Mouse (Mus musculus) layer of hippocampus, postnatal 25 days (tissue): ENCODE results near the gene Ebp. TPM values are rescaled to one million over a fixed set of nuclear protein-coding genes. Genes with fewer than 3 reads are reported as not detected.

ENCODE experiments used
- total RNA-seq, 2 experiments: library from RNA; stranded (reverse); gene quantifications; 2 replicates each; pipeline ENCODE4 v1.2.3; 2021

The Ebp gene
- total RNA-seq, 2 experiments from 2014 or later = 36.1 to 38.4 TPM

Other genes with a start within 250 kb of the Ebp start
- 10 to 100 TPM; 42.4 to 57.2 TPM for gene Hdac6, start 245.6 kb downstream of the Ebp start, total RNA-seq
- gene Gata1, start 215.4 kb downstream of the Ebp start, total RNA-seq = not detected
- under 1 TPM; 0.59 to 0.71 TPM for gene Glod5, start 175.0 kb downstream of the Ebp start, total RNA-seq
- gene Suv39h1, start 118.8 kb downstream of the Ebp start, total RNA-seq = 10 to 100 TPM; 19.3 to 20.9 TPM
- 1 to 10 TPM; 1.0 to 1.5 TPM for gene Was, start 103.0 kb downstream of the Ebp start, total RNA-seq
- gene Wdr13, start 60.6 kb downstream of the Ebp start, total RNA-seq = 100 to 1,000 TPM; 199 to 214 TPM
- gene Rbm3, start 47.6 kb downstream of the Ebp start, total RNA-seq = 100 to 1,000 TPM in 1 of 2 experiments, 10 to 100 TPM in 1; 94.0 to 137 TPM
- gene Tbc1d25, start 17.3 kb downstream of the Ebp start, total RNA-seq = 10 to 100 TPM; 13.3 to 13.9 TPM
- gene Porcn, start 13.0 kb upstream of the Ebp start, total RNA-seq = 100 to 1,000 TPM in 1 of 2 experiments, 10 to 100 TPM in 1; 94.5 to 101 TPM
- gene Ftsj1, start 58.9 kb upstream of the Ebp start, total RNA-seq = 10 to 100 TPM; 23.2 to 29.7 TPM
- 1 to 10 TPM; 5.3 to 7.9 TPM for gene Slc38a5, start 77.6 kb upstream of the Ebp start, total RNA-seq
- not detected for gene Ssxb10, start 133.9 kb upstream of the Ebp start, total RNA-seq
- not detected for gene Ssxb9, start 173.5 kb upstream of the Ebp start, total RNA-seq
- not detected for gene Ssxb1, start 219.8 kb upstream of the Ebp start, total RNA-seq